Mouse (Mus musculus) liver, embryonic 13.5 days (tissue): Measurements from ENCODE around the gene Gpr19. TPM values are rescaled to one million over a fixed set of nuclear protein-coding genes. Genes with fewer than 3 reads are reported as not detected.

Experiments
- ATAC-seq: fragments of 200-750 bp; cut with Nextera tagmentation; 2 replicates; pipeline ENCODE4 v1.8.0; 2017; ENCODE audit warnings: low read depth, mild to moderate bottlenecking, moderate number of reproducible peaks, moderate library complexity
- DNase-seq: peaks from one replicate; pipeline ENCODE4 v3.0.0; 2022
- H3K27ac ChIP-seq: fragments of 300-500 bp; sonication (generic); 2 replicates; pipeline ENCODE4 v1.5.1; 2015; ENCODE audit warnings: moderate library complexity, mild to moderate bottlenecking, inconsistent platforms
- H3K27me3 ChIP-seq: fragments of 300-500 bp; sonication (generic); 2 replicates; pipeline ENCODE4 v1.6.1; 2015; ENCODE audit warnings: mild to moderate bottlenecking, inconsistent platforms
- H3K36me3 ChIP-seq: fragments of 300-500 bp; sonication (generic); 2 replicates; pipeline ENCODE4 v1.6.1; 2015; ENCODE audit warnings: mild to moderate bottlenecking, inconsistent platforms
- H3K4me1 ChIP-seq: fragments of 300-500 bp; sonication (generic); replicated peaks from 2 replicates; pipeline ENCODE4 v1.6.1; 2015; ENCODE audit warnings: inconsistent platforms
- H3K4me2 ChIP-seq: fragments of 300-500 bp; sonication (generic); 2 replicates; pipeline ENCODE4 v1.6.1; 2015; ENCODE audit warnings: inconsistent platforms, mild to moderate bottlenecking, moderate library complexity
- H3K4me3 ChIP-seq: fragments of 300-500 bp; sonication (generic); replicated peaks from 2 replicates; pipeline ENCODE4 v1.5.1; 2015; ENCODE audit warnings: mild to moderate bottlenecking, inconsistent platforms
- H3K9ac ChIP-seq: fragments of 300-500 bp; sonication (generic); 2 replicates; pipeline ENCODE4 v1.6.1; 2015; ENCODE audit warnings: mild to moderate bottlenecking, inconsistent platforms
- H3K9me3 ChIP-seq: fragments of 300-500 bp; sonication (generic); replicated peaks from 2 replicates; pipeline ENCODE4 v1.6.1; 2016; ENCODE audit warnings: inconsistent platforms
- WGBS: fragments of 180-500 bp; shearing (Covaris S2); methylation state at CpG from one replicate; pipeline ENCODE4 v1.1.7; 2015; ENCODE audit not compliant: insufficient replicate concordance; 5-methylcytosine and 5-hydroxymethylcytosine counted together
- polyA plus RNA-seq: library from polyadenylated mRNA; unstranded; fragments of >200 nt; fragmentation: Nextera tagmentation; extraction: Ambion mirVana; gene quantifications from 2 replicates; pipeline ENCODE4 v1.2.1, GENCODE M21; 2015

The Gpr19 gene
- polyA plus RNA-seq = 5.3 and 6.0 TPM in 2 replicates

DNA sequence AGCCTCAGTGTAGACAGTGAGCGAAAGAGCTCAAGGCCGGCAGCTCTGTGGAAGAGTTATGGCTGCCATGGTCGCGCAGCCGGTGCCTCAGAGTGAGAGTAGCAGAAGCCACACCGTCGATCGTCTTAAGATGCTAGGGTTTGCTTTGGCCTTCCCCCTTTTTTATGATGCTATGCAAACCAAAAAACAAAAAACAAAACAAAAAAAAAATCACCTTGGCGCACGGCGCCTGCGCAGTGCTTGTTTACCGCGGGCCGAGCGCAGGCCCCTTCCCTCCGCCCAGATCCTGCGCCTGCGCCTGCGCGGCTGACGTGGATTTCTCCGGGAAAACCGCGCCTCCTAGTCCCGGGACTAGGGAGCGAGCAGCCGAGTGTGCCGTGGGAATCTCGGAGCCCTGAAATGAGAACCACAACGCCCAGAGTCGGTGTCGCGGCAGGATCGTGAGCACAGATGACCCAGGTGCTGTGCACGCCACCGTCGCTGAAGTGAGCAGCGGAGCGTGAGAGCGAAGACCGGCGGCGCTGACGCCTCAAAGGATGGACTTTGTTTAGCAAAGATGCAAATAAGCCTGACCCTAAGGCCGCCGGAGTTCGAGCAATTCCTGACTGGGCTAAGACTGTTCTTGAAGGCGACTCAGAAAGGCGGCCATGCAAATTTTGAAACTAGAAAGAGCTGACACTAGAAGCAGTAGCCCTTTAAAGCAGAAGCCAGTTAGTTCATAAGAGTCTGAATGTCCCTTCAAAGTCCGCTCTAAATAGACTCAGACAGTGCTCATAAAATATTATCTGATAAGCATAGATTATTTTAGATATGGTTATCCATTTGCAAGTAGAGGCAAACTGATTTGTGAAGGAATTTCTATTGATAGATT is at the start of gene Gpr19:
Gene Gpr19 (minus strand): TSS at position 484 of the 871 bp plus-strand sequence.
- Histone ChIP-seq H3K27me3 (no peaks in the 10 kb centered on the region), H3K27ac (peak within 1 kb of the TSS; percentile 99), H3K4me1 (peaks cover 52% of the 10 kb centered on the region), H3K36me3 (no peaks in the 10 kb centered on the region), H3K9ac (peak within 1 kb of the TSS; percentile 86), H3K4me2 (peak within 1 kb of the TSS; percentile 85), H3K4me3 (peak within 1 kb of the TSS; percentile 75), H3K9me3 (no peaks in the 10 kb centered on the region)
- ATAC-seq (peak; percentile 90), DNase-seq (peak; percentile 80)
- WGBS = under 1% methylated on average over 51 of the region's 51 CpGs

DNA sequence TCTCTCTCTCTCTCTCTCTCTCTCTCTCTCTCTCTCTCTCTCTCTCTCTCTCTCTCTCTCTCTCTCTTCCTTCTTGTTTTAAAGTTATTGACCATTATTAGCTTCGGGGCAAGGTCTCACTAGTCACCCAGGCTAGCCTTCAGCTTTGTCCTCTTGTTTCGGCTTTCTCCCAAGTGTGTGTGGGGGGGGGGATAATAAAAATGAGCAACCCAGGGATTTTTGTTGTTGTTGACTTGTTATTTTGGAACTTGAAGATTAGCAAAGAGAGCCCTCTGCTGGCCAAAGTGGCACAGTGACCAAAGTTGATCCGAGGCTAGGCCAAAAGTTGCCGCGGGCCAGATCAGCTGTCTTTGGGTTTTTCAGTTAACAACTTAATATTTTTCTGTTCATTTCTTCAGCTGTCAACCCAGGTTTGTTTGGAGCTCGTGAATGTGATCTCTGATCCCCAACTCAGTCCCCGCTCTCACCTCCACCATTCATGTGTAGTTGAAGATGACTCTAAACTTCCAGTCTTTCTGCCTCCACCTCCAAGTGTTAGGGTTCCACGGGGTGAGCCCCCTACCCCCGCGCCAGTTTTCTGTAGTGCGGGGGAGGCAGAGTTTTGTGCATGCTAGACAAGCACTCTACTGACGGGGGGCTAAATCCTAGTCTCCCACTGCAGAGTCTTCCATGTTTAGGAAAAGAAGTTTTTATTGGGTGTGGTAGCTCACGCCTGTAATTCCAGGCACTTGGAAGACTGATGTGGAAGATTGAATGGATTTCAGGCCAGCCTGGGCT is 49.1 kb upstream of the Gpr19 start:
- Histone ChIP-seq H3K9me3 (no peaks in the 10 kb centered on the region), H3K4me1 (peaks cover 44% of the 10 kb centered on the region), H3K4me3 (no peak overlapping the region), H3K27me3 (no peaks in the 10 kb centered on the region), H3K27ac (peak overlapping the region; percentile 14; the same call in 1 of the 2 replicates), H3K9ac (no peak overlapping the region; the same call in 1 of the 2 replicates), H3K36me3 (peaks cover 72% of the 10 kb centered on the region), H3K4me2 (peak overlapping the region; percentile 3; the same call in 1 of the 2 replicates)
- peak; percentile 56 for DNase-seq
- 38% methylated on average over 13 of the region's 13 CpGs for WGBS
- no peak for ATAC-seq

DNA sequence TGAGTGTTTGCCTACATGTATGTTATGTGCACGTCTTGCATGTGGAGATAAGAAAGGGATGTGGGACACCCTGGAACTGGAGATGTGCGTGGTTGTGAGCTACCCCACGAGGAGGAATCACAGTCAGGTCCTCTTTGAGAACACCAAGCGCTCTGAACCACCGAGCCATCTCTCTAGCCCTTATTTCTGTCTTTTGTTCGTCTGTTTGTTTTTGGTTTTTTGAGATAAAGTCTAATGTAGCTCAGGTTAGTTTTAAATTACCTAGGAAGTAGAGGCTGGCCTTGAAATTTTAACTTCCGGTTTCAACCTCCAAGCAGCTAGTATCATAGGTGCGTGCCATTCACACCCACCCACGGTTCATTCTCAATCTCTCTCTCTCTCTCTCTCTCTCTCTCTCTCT is 48.5 kb upstream of the Gpr19 start:
- 74% methylated on average over 9 of the region's 9 CpGs for WGBS
- no peak for DNase-seq

DNA sequence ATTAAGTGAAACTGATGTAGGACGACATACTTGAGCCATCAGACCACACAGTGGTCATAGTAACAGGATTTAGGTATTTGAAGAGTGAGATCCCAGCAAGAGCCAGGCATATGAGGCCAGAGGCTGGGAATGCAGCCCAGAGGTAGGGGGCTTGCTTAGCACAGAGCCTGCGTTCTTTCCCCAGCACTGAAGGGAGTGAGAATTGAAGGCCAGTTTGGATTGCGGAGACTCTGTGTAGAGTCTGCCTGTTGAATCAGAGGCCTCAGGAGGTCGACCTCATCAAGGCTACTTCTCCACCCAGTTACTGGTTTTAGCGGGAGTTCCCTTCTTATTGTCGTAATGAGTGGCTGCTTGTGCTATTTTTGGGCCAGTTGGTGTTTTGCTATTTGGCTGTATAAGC is 47.7 kb upstream of the Gpr19 start:
- Histone ChIP-seq H3K4me2 (no peak overlapping the region), H3K27me3 (no peaks in the 10 kb centered on the region), H3K27ac (0 out of 2 replicates have a peak overlapping the region, but pooled peaks have one; percentile 29), H3K9me3 (no peaks in the 10 kb centered on the region), H3K36me3 (peaks cover 72% of the 10 kb centered on the region), H3K4me1 (peaks cover 42% of the 10 kb centered on the region), H3K4me3 (no peak overlapping the region), H3K9ac (no peak overlapping the region)
- 64% methylated on average over 6 of the region's 6 CpGs for WGBS
- ATAC-seq (no peak), DNase-seq (no peak)

More for the DNA sequence above, 48.5 kb upstream of the Gpr19 start:
- H3K4me1 ChIP-seq = peaks cover 50% of the 10 kb centered on the region
- no peak overlapping the region for H3K4me2 ChIP-seq
- no peaks in the 10 kb centered on the region for H3K27me3 ChIP-seq
- no peak overlapping the region for H3K9ac ChIP-seq
- ATAC-seq = no peak
- H3K9me3 ChIP-seq = no peaks in the 10 kb centered on the region
- H3K4me3 ChIP-seq = no peak overlapping the region
- H3K36me3 ChIP-seq = peaks cover 72% of the 10 kb centered on the region
- 0 out of 2 replicates have a peak overlapping the region, but pooled peaks have one; percentile 34 for H3K27ac ChIP-seq

DNA sequence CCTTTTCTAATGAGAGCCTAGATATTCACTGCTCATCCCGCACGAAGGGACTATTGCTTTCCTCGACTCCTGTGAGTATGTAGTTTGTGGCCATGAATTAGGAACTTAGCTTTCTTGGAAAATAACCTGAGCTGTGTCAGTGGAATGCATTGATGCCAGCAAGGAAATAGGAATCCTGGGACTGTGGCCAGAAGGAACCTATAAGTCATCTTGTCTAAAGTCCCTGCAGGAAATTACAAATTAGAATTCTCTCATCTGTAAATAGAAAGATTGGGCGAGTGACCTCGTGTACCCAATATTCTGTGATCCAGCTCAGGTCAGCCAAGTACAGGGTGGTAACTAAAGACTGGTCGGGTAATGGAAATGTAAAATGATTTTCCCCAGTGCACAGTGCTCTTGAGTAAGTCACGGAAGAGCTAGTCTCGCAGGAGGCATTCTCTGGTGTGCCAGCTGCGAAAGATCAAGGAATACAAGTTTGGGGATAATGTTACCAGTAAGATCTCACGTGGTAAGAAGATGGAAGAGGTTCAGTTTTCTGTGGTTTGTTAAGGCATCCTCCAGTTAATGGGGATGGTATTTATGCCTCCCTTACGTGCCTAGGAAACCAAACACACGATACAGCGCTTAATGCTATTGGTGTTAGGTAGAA is 45.5 kb upstream of the Gpr19 start:
- Histone ChIP-seq H3K27me3 (no peaks in the 10 kb centered on the region), H3K36me3 (peaks cover 75% of the 10 kb centered on the region), H3K9ac (no peak overlapping the region), H3K4me3 (no peak overlapping the region), H3K27ac (no peak overlapping the region), H3K4me2 (no peak overlapping the region), H3K4me1 (peaks cover 41% of the 10 kb centered on the region), H3K9me3 (no peaks in the 10 kb centered on the region)
- no peak for DNase-seq
- ATAC-seq = no peak
- WGBS = 89% methylated on average over 13 of the region's 13 CpGs

DNA sequence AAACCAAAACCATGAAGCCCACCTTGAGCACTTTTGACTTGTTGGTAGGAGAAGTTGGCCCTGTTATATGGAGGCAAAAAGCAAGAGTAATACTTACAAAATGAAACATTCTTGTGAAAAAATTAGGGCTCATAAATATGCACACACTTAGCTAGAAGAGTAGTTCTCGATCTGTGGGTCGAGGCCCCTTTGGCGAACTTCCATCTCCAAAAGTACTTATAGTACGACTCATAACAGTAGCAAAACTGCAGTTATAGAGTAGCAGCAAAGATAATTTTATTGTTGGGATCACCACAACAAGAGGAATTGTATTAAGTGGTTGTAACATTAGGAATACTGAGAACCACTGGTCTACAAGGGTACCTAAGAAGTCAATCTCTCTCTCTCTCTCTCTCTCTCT is 41.4 kb upstream of the Gpr19 start:
- H3K36me3 ChIP-seq = peaks cover 72% of the 10 kb centered on the region
- H3K4me3 ChIP-seq = no peak overlapping the region
- no peaks in the 10 kb centered on the region for H3K27me3 ChIP-seq
- whole genome bisulfite sequencing = 86% methylated on average over 4 of the region's 4 CpGs
- H3K27ac ChIP-seq = peak overlapping the region; percentile 12; the same call in 1 of the 2 replicates
- no peak overlapping the region for H3K9ac ChIP-seq
- peaks cover 34% of the 10 kb centered on the region for H3K4me1 ChIP-seq
- DNase-seq (no peak), ATAC-seq (no peak)
- H3K4me2 ChIP-seq = no peak overlapping the region
- no peaks in the 10 kb centered on the region for H3K9me3 ChIP-seq

DNA sequence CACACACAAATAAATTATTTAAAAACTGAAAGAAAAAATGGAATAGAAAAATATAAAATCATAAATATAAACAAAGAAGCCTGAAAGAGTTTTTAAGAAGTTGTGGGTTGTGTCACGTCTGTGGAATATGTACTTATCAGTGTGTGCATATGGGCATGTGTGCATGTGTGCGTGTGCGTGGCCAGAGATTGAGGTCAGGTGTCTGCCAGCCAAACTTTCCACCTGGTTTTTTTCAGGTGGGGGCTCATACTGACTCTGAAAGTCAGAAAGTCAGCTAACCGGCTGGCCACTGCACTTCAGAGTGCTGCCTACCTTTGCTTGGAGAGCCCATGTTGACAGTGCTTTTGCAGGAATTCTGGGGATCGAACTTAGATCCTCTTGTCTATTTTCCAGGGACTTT is 35.9 kb upstream of the Gpr19 start:
- Histone ChIP-seq H3K4me2 (peak overlapping the region; percentile 96; the same call in 1 of the 2 replicates), H3K9me3 (no peaks in the 10 kb centered on the region), H3K4me1 (peaks cover 71% of the 10 kb centered on the region), H3K27ac (no peak overlapping the region), H3K27me3 (no peaks in the 10 kb centered on the region), H3K4me3 (no peak overlapping the region), H3K9ac (0 out of 2 replicates have a peak overlapping the region, but pooled peaks have one; percentile 27), H3K36me3 (peaks cover 54% of the 10 kb centered on the region)
- 69% methylated on average over 5 of the region's 5 CpGs for WGBS
- DNase-seq = no peak
- no peak for ATAC-seq

DNA sequence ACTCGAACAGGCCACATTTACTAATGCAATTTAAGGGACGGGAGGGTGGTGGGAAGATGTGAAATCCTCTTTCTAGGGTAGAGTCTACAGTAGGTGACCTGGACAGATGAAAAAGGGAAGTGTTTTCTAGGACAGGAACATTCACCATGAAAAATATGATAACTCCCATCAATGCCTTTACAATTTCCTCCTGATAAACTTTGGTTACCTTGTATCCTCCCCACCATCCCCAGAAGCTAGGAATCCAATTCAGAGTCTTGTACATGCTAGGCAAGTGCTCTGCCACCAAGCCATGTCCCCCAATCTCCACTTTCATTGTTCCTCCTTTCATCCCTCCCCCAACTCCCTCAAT is 34.8 kb upstream of the Gpr19 start:
- Histone ChIP-seq H3K4me1 (peaks cover 60% of the 10 kb centered on the region), H3K27ac (0 out of 2 replicates have a peak overlapping the region, but pooled peaks have one; percentile 15), H3K9me3 (no peaks in the 10 kb centered on the region), H3K9ac (peak overlapping the region; percentile 27), H3K4me2 (peak overlapping the region; percentile 96), H3K4me3 (peak overlapping the region; percentile 14), H3K27me3 (no peaks in the 10 kb centered on the region), H3K36me3 (peaks cover 50% of the 10 kb centered on the region)
- WGBS = 63% methylated on average over 2 of the region's 2 CpGs
- ATAC-seq (no peak), DNase-seq (no peak)

DNA sequence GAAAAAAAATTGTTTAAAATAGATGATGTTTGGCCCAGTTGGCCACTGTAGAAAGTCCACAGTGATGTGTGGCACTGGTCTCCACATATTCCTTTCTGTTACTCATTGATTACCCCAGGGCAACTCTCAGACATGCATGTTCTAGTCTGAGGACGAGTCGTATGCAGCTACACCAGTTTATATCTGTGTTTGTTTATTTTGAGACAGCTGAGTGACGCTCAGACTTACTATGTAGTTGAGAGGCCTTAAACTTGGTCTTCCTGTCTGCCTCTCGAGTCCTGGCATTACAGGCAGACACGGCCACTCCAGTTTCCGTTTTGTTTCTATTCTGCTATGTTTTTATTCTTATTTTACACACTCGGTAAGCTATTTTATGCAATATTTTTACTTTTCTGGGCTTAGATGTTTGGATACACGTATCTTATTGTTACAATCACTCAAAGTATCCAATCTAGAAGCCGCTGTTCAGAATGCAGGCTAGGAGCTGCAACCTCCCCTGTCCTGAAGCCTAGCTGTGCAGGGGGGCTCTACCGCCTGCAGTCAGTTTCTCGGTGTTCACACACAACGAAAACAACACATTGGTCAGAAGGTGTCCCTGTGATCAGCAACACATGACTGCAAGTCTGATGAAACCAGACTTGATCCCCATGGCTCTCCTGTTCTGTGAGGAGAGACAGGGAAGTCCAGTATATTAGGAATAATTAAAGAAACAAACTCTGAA is 34.3 kb upstream of the Gpr19 start:
- WGBS = 78% methylated on average over 12 of the region's 12 CpGs

DNA sequence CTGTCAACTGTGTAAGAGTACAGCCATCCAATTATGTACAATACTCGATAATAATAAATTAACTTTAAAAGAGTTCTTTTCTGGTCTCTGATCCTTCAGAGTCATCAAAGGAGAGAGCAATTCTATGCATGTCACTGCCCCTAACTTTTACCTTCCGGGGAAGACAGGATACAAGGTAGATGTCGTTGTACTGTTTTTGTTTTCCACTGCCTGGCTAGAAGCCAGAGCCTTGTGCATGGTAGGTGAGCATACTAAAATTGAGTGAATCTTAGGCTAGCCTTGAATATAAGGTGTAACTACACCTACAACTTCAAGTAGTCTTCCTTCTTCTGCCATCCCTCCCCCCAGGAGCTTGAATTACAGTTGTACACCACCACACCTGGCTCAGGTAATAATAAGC is 32.8 kb upstream of the Gpr19 start:
- 88% methylated on average over 3 of the region's 3 CpGs for WGBS
- no peaks in the 10 kb centered on the region for H3K9me3 ChIP-seq
- peak overlapping the region; percentile 96 for H3K4me2 ChIP-seq
- H3K27me3 ChIP-seq = no peaks in the 10 kb centered on the region
- peak overlapping the region; percentile 94 for H3K9ac ChIP-seq
- H3K4me3 ChIP-seq = peak overlapping the region; percentile 77
- H3K4me1 ChIP-seq = peaks cover 48% of the 10 kb centered on the region
- ATAC-seq (no peak), DNase-seq (no peak)
- peaks cover 38% of the 10 kb centered on the region for H3K36me3 ChIP-seq
- H3K27ac ChIP-seq = peak overlapping the region; percentile 100

More for the DNA sequence above, 34.3 kb upstream of the Gpr19 start:
- DNase-seq = no peak
- Histone ChIP-seq H3K4me2 (peak overlapping the region; percentile 96), H3K9me3 (no peaks in the 10 kb centered on the region), H3K4me3 (peak overlapping the region; percentile 14), H3K36me3 (peaks cover 50% of the 10 kb centered on the region), H3K27me3 (no peaks in the 10 kb centered on the region), H3K27ac (0 out of 2 replicates have a peak overlapping the region, but pooled peaks have one; percentile 15), H3K4me1 (peaks cover 58% of the 10 kb centered on the region), H3K9ac (peak overlapping the region; percentile 27)
- ATAC-seq = no peak
